Mouse (Mus musculus) midbrain, postnatal 0 days (tissue): ENCODE data around the gene Ccser1. TPM values are rescaled to one million over a fixed set of nuclear protein-coding genes. Genes with fewer than 3 reads are reported as not detected.
A peak's percentile ranks its signal among the peaks of the same experiment; 100 is the strongest.

ENCODE experiments used
- ATAC-seq: fragments of 200-750 bp; cut with Nextera tagmentation; 2 replicates; pipeline ENCODE4 v1.8.0; 2017; ENCODE audit warnings: moderate number of reproducible peaks, mild to moderate bottlenecking, moderate TSS enrichment, moderate library complexity; ENCODE audit not compliant: low FRiP score
- DNase-seq: peaks from one replicate; pipeline ENCODE4 v3.0.0-alpha.2; 2015; ENCODE audit warnings: low spot score
- H3K27ac ChIP-seq: fragments of 300-500 bp; sonication (generic); 2 replicates; pipeline ENCODE4 v1.5.1; 2014; ENCODE audit warnings: low read depth, mild to moderate bottlenecking, low read length, mixed read lengths
- H3K27me3 ChIP-seq: fragments of 300-500 bp; sonication (generic); 2 replicates; pipeline ENCODE4 v1.6.1; 2014; ENCODE audit warnings: low read length, control low read depth, mixed read lengths; ENCODE audit not compliant: insufficient read depth
- H3K36me3 ChIP-seq: fragments of 300-500 bp; sonication (generic); 2 replicates; pipeline ENCODE4 v1.6.1; 2014; ENCODE audit warnings: low read length, control low read depth, mixed read lengths; ENCODE audit not compliant: insufficient read depth
- H3K4me1 ChIP-seq: fragments of 300-500 bp; sonication (generic); 2 replicates; pipeline ENCODE4 v1.6.1; 2014; ENCODE audit warnings: mild to moderate bottlenecking, control low read depth, antibody characterized with exemption, low read length, mixed read lengths; ENCODE audit not compliant: insufficient read depth
- H3K4me2 ChIP-seq: fragments of 300-500 bp; sonication (generic); 2 replicates; pipeline ENCODE4 v1.6.1; 2014; ENCODE audit warnings: low read depth, mild to moderate bottlenecking, low read length, mixed read lengths; ENCODE audit not compliant: poor library complexity, severe bottlenecking
- H3K4me3 ChIP-seq: fragments of 300-500 bp; sonication (generic); 2 replicates; pipeline ENCODE4 v1.5.1; 2014; ENCODE audit warnings: low read depth, mild to moderate bottlenecking, low read length, moderate library complexity
- H3K9ac ChIP-seq: fragments of 300-500 bp; sonication (generic); replicated peaks from 2 replicates; pipeline ENCODE4 v1.6.1; 2014; ENCODE audit warnings: mild to moderate bottlenecking, low read length, moderate library complexity, mixed read lengths; ENCODE audit not compliant: poor library complexity, severe bottlenecking
- H3K9me3 ChIP-seq: fragments of 300-500 bp; sonication (generic); 2 replicates; pipeline ENCODE4 v1.6.1; 2016; ENCODE audit warnings: low read length, control low read depth
- CTCF ChIP-seq: IDR thresholded peaks from 2 replicates; pipeline ENCODE4 v1.5.1; 2016; ENCODE audit warnings: antibody characterized with exemption, mild to moderate bottlenecking
- WGBS: fragments of 180-500 bp; shearing (Covaris S2); extraction: QIAGEN DNeasy Blood & Tissue Kit; methylation state at CpG from one replicate; pipeline ENCODE4 v1.1.7; 2014; 5-methylcytosine and 5-hydroxymethylcytosine counted together
- polyA plus RNA-seq: library from polyadenylated mRNA; unstranded; fragments of >200 nt; fragmentation: Nextera tagmentation; extraction: Ambion mirVana; gene quantifications from 2 replicates; pipeline ENCODE4 v1.2.1, GENCODE M21; 2015
- total RNA-seq: library from RNA; depleted of rRNA; stranded (reverse); fragments of >200 nt; gene quantifications from 2 replicates; pipeline ENCODE4 v1.2.3, GENCODE M21; 2014

Ccser1 gene
- total and polyA plus RNA-seq, 2 experiments from 2014 or later, result 13.9 to 51.4 TPM

GRCm38 (mm10) chr6:62066363-62067023 is 886.4 kb downstream of the Ccser1 start:
- H3K36me3 ChIP-seq, result no peaks in the 10 kb centered on the region
- no peak overlapping the region for H3K4me2 ChIP-seq
- peak; percentile 1 for DNase-seq
- H3K4me1 ChIP-seq, result no peaks in the 10 kb centered on the region
- WGBS, result 26% methylated on average over 6 of the region's 6 CpGs
- H3K9me3 ChIP-seq, result no peaks in the 10 kb centered on the region
- no peak for ATAC-seq
- TF ChIP-seq CTCF, result no peak
- H3K27me3 ChIP-seq, result no peaks in the 10 kb centered on the region
- H3K27ac ChIP-seq, result no peak overlapping the region
- no peak overlapping the region for H3K9ac ChIP-seq
- no peak overlapping the region for H3K4me3 ChIP-seq

- H3K9ac ChIP-seq, result no peak overlapping the region
- no peak overlapping the region for H3K27ac ChIP-seq
- H3K4me2 ChIP-seq, result no peak overlapping the region
- DNase-seq (no peak), ATAC-seq (no peak)
- H3K36me3 ChIP-seq, result no peaks in the 10 kb centered on the region
- no peaks in the 10 kb centered on the region for H3K27me3 ChIP-seq
- no peaks in the 10 kb centered on the region for H3K4me1 ChIP-seq
- WGBS, result 65% methylated on average over 4 of the region's 4 CpGs
- H3K4me3 ChIP-seq, result no peak overlapping the region
- no peak for TF ChIP-seq CTCF
- no peaks in the 10 kb centered on the region for H3K9me3 ChIP-seq
These were observed 886.9 kb downstream of the Ccser1 start for GRCm38 (mm10) chr6:62067024-62067380.

- Histone ChIP-seq H3K9ac (no peak overlapping the region), H3K9me3 (no peaks in the 10 kb centered on the region), H3K4me2 (no peak overlapping the region), H3K4me3 (no peak overlapping the region), H3K27ac (no peak overlapping the region), H3K4me1 (no peaks in the 10 kb centered on the region), H3K27me3 (no peaks in the 10 kb centered on the region), H3K36me3 (no peaks in the 10 kb centered on the region)
- DNase-seq (no peak), ATAC-seq (no peak)
- TF ChIP-seq CTCF, result no peak
- 58% methylated on average over 2 of the region's 2 CpGs for WGBS
These were observed 925.3 kb downstream of the Ccser1 start for GRCm38 (mm10) chr6:62105464-62105863.

GRCm38 (mm10) chr6:62132531-62132930 is 952.4 kb downstream of the Ccser1 start:
- TF ChIP-seq CTCF, result no peak
- no peak overlapping the region for H3K9ac ChIP-seq
- no peaks in the 10 kb centered on the region for H3K36me3 ChIP-seq
- H3K4me1 ChIP-seq, result no peaks in the 10 kb centered on the region
- H3K4me2 ChIP-seq, result no peak overlapping the region
- no peaks in the 10 kb centered on the region for H3K27me3 ChIP-seq
- no peak overlapping the region for H3K4me3 ChIP-seq
- no peaks in the 10 kb centered on the region for H3K9me3 ChIP-seq
- ATAC-seq, result no peak
- no peak for DNase-seq
- no peak overlapping the region for H3K27ac ChIP-seq
- WGBS, result 62% methylated on average over 2 of the region's 2 CpGs

- no peaks in the 10 kb centered on the region for H3K27me3 ChIP-seq
- DNase-seq (no peak), ATAC-seq (no peak)
- no peaks in the 10 kb centered on the region for H3K9me3 ChIP-seq
- H3K27ac ChIP-seq, result no peak overlapping the region
- no peak for TF ChIP-seq CTCF
- no peak overlapping the region for H3K4me3 ChIP-seq
- no peak overlapping the region for H3K4me2 ChIP-seq
- H3K9ac ChIP-seq, result no peak overlapping the region
- no peaks in the 10 kb centered on the region for H3K4me1 ChIP-seq
- H3K36me3 ChIP-seq, result no peaks in the 10 kb centered on the region
These were observed 980.2 kb downstream of the Ccser1 start for GRCm38 (mm10) chr6:62160320-62160719.

- DNase-seq (peak; percentile 32), ATAC-seq (no peak)
- TF ChIP-seq CTCF, result no peak
- Histone ChIP-seq H3K4me1 (no peaks in the 10 kb centered on the region), H3K4me3 (no peak overlapping the region), H3K9ac (no peak overlapping the region), H3K9me3 (no peaks in the 10 kb centered on the region), H3K4me2 (no peak overlapping the region), H3K27me3 (no peaks in the 10 kb centered on the region), H3K27ac (no peak overlapping the region), H3K36me3 (no peaks in the 10 kb centered on the region)
- 63% methylated on average over 6 of the region's 6 CpGs for WGBS
These were observed 982.5 kb downstream of the Ccser1 start for GRCm38 (mm10) chr6:62162596-62162995.
